Mouse (Mus musculus) limb, embryonic 14.5 days (tissue): ENCODE results near the gene Tgds. TPM values are rescaled to one million over a fixed set of nuclear protein-coding genes. Genes with fewer than 3 reads are reported as not detected.

Experiments used
- ATAC-seq: fragments of 200-750 bp; cut with Nextera tagmentation; 2 replicates; pipeline ENCODE4 v1.8.0; 2017; ENCODE audit warnings: low read depth, moderate number of reproducible peaks, moderate TSS enrichment; ENCODE audit not compliant: low FRiP score
- DNase-seq: peaks from one replicate; pipeline ENCODE4 v3.0.0-alpha.2; 2015; ENCODE audit warnings: low spot score
- H3K27ac ChIP-seq: fragments of 300-500 bp; sonication (generic); replicated peaks from 2 replicates; pipeline ENCODE4 v1.5.1; 2014; ENCODE audit warnings: low read depth, mild to moderate bottlenecking, low read length, moderate library complexity, mixed read lengths
- H3K27me3 ChIP-seq: fragments of 300-500 bp; sonication (generic); 2 replicates; pipeline ENCODE4 v1.6.1; 2014; ENCODE audit warnings: low read length, mixed read lengths; ENCODE audit not compliant: control insufficient read depth, insufficient read depth
- H3K36me3 ChIP-seq: fragments of 300-500 bp; sonication (generic); 2 replicates; pipeline ENCODE4 v1.6.1; 2014; ENCODE audit warnings: mild to moderate bottlenecking, low read length, moderate library complexity, mixed read lengths; ENCODE audit not compliant: control insufficient read depth, insufficient read depth
- H3K4me1 ChIP-seq: fragments of 300-500 bp; sonication (generic); 2 replicates; pipeline ENCODE4 v1.6.1; 2014; ENCODE audit warnings: antibody characterized with exemption, low read length, mixed read lengths; ENCODE audit not compliant: control insufficient read depth, insufficient read depth
- H3K4me2 ChIP-seq: fragments of 300-500 bp; sonication (generic); replicated peaks from 2 replicates; pipeline ENCODE4 v1.6.1; 2014; ENCODE audit warnings: low read depth, mild to moderate bottlenecking, low read length, moderate library complexity; ENCODE audit not compliant: severe bottlenecking
- H3K4me3 ChIP-seq: fragments of 300-500 bp; sonication (generic); replicated peaks from 2 replicates; pipeline ENCODE4 v1.5.1; 2014; ENCODE audit warnings: low read length
- H3K9ac ChIP-seq: fragments of 300-500 bp; sonication (generic); 2 replicates; pipeline ENCODE4 v1.6.1; 2014; ENCODE audit warnings: mild to moderate bottlenecking, low read depth, low read length, moderate library complexity; ENCODE audit not compliant: severe bottlenecking
- H3K9me3 ChIP-seq: fragments of 300-500 bp; sonication (generic); 2 replicates; pipeline ENCODE4 v1.6.1; 2016; ENCODE audit warnings: low read length; ENCODE audit not compliant: control insufficient read depth
- POLR2A ChIP-seq: fragments of 200-500 bp; IDR thresholded peaks from 2 replicates; pipeline ENCODE4 v1.8.0; 2012; ENCODE audit warnings: inconsistent platforms, mild to moderate bottlenecking, moderate library complexity, borderline replicate concordance; ENCODE audit not compliant: insufficient read depth, insufficient read length; ENCODE audit errors: extremely low read depth
- WGBS: fragments of 180-500 bp; shearing (Covaris S2); extraction: QIAGEN DNeasy Blood & Tissue Kit; methylation state at CpG from one replicate; pipeline ENCODE4 v1.1.7; 2014; 5-methylcytosine and 5-hydroxymethylcytosine counted together
- polyA plus RNA-seq, 2 experiments: library from polyadenylated mRNA; depleted of rRNA in 1 of 2; stranded (reverse) in 1 of 2; unstranded in 1 of 2; fragments of >200 nt; fragmentation: Nextera tagmentation in 1 of 2; extraction: Ambion mirVana in 1 of 2; gene quantifications; 2 replicates each; pipeline versions ENCODE4 v1.2.1 to v1.2.3; 2012 to 2014

Gene Tgds
- polyA plus RNA-seq, 2 experiments, result 37.9 to 39.9 TPM

GRCm38 (mm10) chr14:118080606-118081005 lies 51.9 kb downstream of the Tgds start:
- no peak overlapping the region for H3K9ac ChIP-seq
- H3K9me3 ChIP-seq, result no peaks in the 10 kb centered on the region

DNA sequence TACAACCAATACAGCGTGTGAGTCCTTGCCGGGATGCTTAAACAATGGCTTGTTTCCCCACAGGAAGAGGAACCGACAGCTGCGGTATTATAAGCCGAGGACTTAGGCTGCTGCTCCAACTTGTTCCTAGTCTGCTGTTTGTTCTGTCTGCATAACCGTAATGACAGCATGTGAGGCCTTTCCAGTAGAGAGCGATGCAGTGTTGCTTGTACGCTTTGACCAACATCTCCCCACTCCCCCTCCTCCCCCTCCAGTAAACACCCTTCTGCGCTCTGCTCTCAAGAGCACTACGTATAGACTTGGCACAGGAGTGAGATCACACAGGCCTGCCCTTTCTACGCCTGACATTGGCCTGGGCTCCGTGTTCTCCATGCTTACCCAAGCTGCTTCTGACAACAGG lies 62.5 kb downstream of the Tgds start:
- no peak for DNase-seq
- WGBS, result 84% methylated on average over 12 of the region's 12 CpGs
- no peak for TF ChIP-seq POLR2A
- no peak for ATAC-seq
- no peaks in the 10 kb centered on the region for H3K36me3 ChIP-seq
- H3K27me3 ChIP-seq, result no peaks in the 10 kb centered on the region
- H3K9ac ChIP-seq, result no peak overlapping the region
- no peaks in the 10 kb centered on the region for H3K9me3 ChIP-seq
- H3K4me3 ChIP-seq, result no peak overlapping the region
- H3K4me1 ChIP-seq, result no peaks in the 10 kb centered on the region
- no peak overlapping the region for H3K4me2 ChIP-seq
- H3K27ac ChIP-seq, result no peak overlapping the region

More at GRCm38 (mm10) chr14:118080606-118081005, 51.9 kb downstream of the Tgds start:
- Histone ChIP-seq H3K27me3 (no peaks in the 10 kb centered on the region), H3K27ac (no peak overlapping the region), H3K4me3 (no peak overlapping the region), H3K4me2 (no peak overlapping the region), H3K4me1 (no peaks in the 10 kb centered on the region), H3K36me3 (no peaks in the 10 kb centered on the region)
- 31% methylated on average over 11 of the region's 11 CpGs for WGBS
- ATAC-seq (no peak), DNase-seq (no peak)
- no peak for TF ChIP-seq POLR2A

GRCm38 (mm10) chr14:118069439-118070079 lies 63.0 kb downstream of the Tgds start:
- no peak for DNase-seq

More at GRCm38 (mm10) chr14:118069439-118070079, 63.0 kb downstream of the Tgds start:
- no peak overlapping the region for H3K4me2 ChIP-seq
- no peak for ATAC-seq
- no peaks in the 10 kb centered on the region for H3K9me3 ChIP-seq
- WGBS, result 86% methylated on average over 12 of the region's 12 CpGs
- no peak overlapping the region for H3K9ac ChIP-seq
- TF ChIP-seq POLR2A, result no peak
- no peak overlapping the region for H3K27ac ChIP-seq
- H3K4me3 ChIP-seq, result no peak overlapping the region
- no peaks in the 10 kb centered on the region for H3K36me3 ChIP-seq
- no peaks in the 10 kb centered on the region for H3K27me3 ChIP-seq
- H3K4me1 ChIP-seq, result no peaks in the 10 kb centered on the region

Other genes with a start within 250 kb of the Tgds start
- gene Dct, start 80.5 kb downstream of the Tgds start, polyA plus RNA-seq (2012; rRNA removed), result 2.4 and 4.1 TPM in 2 replicates
- 3.2 and 3.3 TPM in 2 replicates for gene Dct, start 80.5 kb downstream of the Tgds start, polyA plus RNA-seq (2014; fragmentation: Nextera tagmentation; extraction: Ambion mirVana)
- gene Gpr180, start 4.4 kb upstream of the Tgds start, polyA plus RNA-seq (2012; rRNA removed), result 60.8 and 75.7 TPM in 2 replicates
- 82.6 and 84.5 TPM in 2 replicates for gene Gpr180, start 4.4 kb upstream of the Tgds start, polyA plus RNA-seq (2014; fragmentation: Nextera tagmentation; extraction: Ambion mirVana)
- gene Sox21, start 104.3 kb upstream of the Tgds start, polyA plus RNA-seq (2012; rRNA removed), result 0.85 and 0.98 TPM in 2 replicates
- 0.65 and 0.84 TPM in 2 replicates for gene Sox21, start 104.3 kb upstream of the Tgds start, polyA plus RNA-seq (2014; fragmentation: Nextera tagmentation; extraction: Ambion mirVana)
- gene Gm9376, start 134.2 kb upstream of the Tgds start, polyA plus RNA-seq (2012; rRNA removed), result not detected in 2 replicates
- gene Gm9376, start 134.2 kb upstream of the Tgds start, polyA plus RNA-seq (2014; fragmentation: Nextera tagmentation; extraction: Ambion mirVana), result not detected in 2 replicates